Mouse (Mus musculus) layer of hippocampus, postnatal 25 days (tissue): ENCODE results near the gene Vill. TPM values are rescaled to one million over a fixed set of nuclear protein-coding genes. Genes with fewer than 3 reads are reported as not detected.

Experiments used
- DNase-seq, 2 experiments: peaks; one replicate each; pipeline ENCODE4 v3.0.0; 2022; ENCODE audit warnings: mixed read lengths in 2 of 2, low spot score in 1 of 2; ENCODE audit errors: extremely low spot score in 1 of 2
- total RNA-seq, 2 experiments: library from RNA; stranded (reverse); gene quantifications; 2 replicates each; pipeline ENCODE4 v1.2.3; 2021

Gene Vill
- 1 to 10 TPM; 1.0 to 1.1 TPM for total RNA-seq

- DNase-seq, result no peak
Observed at GRCm38 (mm10) chr9:119052154-119052944, at the start of gene Vill. Vill (plus strand) TSS chr9:119052778.

- no peak for DNase-seq
Observed at GRCm38 (mm10) chr9:119003990-119004702, 48.4 kb upstream of the Vill start.

GRCm38 (mm10) chr9:119004703-119005076 is 47.9 kb upstream of the Vill start:
- DNase-seq, result no peak

- DNase-seq, result no peak
Observed at GRCm38 (mm10) chr9:119005303-119006029, 47.1 kb upstream of the Vill start.

- no peak for DNase-seq
Observed at GRCm38 (mm10) chr9:119007266-119007665, 45.3 kb upstream of the Vill start.

GRCm38 (mm10) chr9:119008871-119009270 is 43.7 kb upstream of the Vill start:
- DNase-seq, result no peak

- no peak for DNase-seq
Observed at GRCm38 (mm10) chr9:119010156-119010710, 42.3 kb upstream of the Vill start.

- DNase-seq, result no peak
Observed at GRCm38 (mm10) chr9:119016785-119017507, 35.6 kb upstream of the Vill start.

GRCm38 (mm10) chr9:119021731-119022130 is 30.8 kb upstream of the Vill start:
- no peak for DNase-seq

GRCm38 (mm10) chr9:119025263-119025662 is 27.3 kb upstream of the Vill start:
- no peak for DNase-seq

GRCm38 (mm10) chr9:119025832-119026331 is 26.7 kb upstream of the Vill start:
- DNase-seq, result no peak

- no peak for DNase-seq
Observed at GRCm38 (mm10) chr9:119027337-119027736, 25.2 kb upstream of the Vill start.

GRCm38 (mm10) chr9:119028226-119029195 is 24.1 kb upstream of the Vill start:
- no peak for DNase-seq

GRCm38 (mm10) chr9:119029568-119029967 is 23.0 kb upstream of the Vill start:
- DNase-seq, result peak; percentile 51 to 65

GRCm38 (mm10) chr9:119031038-119031437 is 21.5 kb upstream of the Vill start:
- DNase-seq, result no peak

- DNase-seq, result no peak
Observed at GRCm38 (mm10) chr9:119031772-119032171, 20.8 kb upstream of the Vill start.

GRCm38 (mm10) chr9:119032538-119032937 is 20.0 kb upstream of the Vill start:
- DNase-seq, result no peak

GRCm38 (mm10) chr9:119033111-119033921 is 19.3 kb upstream of the Vill start:
- peak in 1 of 2 experiments; percentile 35 for DNase-seq
